Mouse (Mus musculus) limb, embryonic 15.5 days (tissue): Measurements from ENCODE around the gene Mypn. TPM values are rescaled to one million over a fixed set of nuclear protein-coding genes. Genes with fewer than 3 reads are reported as not detected.

Experiments
- ATAC-seq: fragments of 200-750 bp; cut with Nextera tagmentation; 2 replicates; pipeline ENCODE4 v1.8.0; 2017; ENCODE audit warnings: low read depth, moderate TSS enrichment; ENCODE audit not compliant: insufficient number of reproducible peaks, low FRiP score, low TSS enrichment
- H3K27ac ChIP-seq: fragments of 300-500 bp; sonication (generic); 2 replicates; pipeline ENCODE4 v1.5.1; 2015; ENCODE audit warnings: moderate library complexity, mild to moderate bottlenecking, inconsistent platforms
- H3K27me3 ChIP-seq: fragments of 300-500 bp; sonication (generic); 2 replicates; pipeline ENCODE4 v1.6.1; 2015; ENCODE audit warnings: inconsistent platforms
- H3K36me3 ChIP-seq: fragments of 300-500 bp; sonication (generic); 2 replicates; pipeline ENCODE4 v1.6.1; 2015; ENCODE audit warnings: inconsistent platforms
- H3K4me1 ChIP-seq: fragments of 300-500 bp; sonication (generic); 2 replicates; pipeline ENCODE4 v1.6.1; 2015; ENCODE audit warnings: inconsistent platforms
- H3K4me2 ChIP-seq: fragments of 300-500 bp; sonication (generic); 2 replicates; pipeline ENCODE4 v1.6.1; 2015; ENCODE audit warnings: mild to moderate bottlenecking, inconsistent platforms
- H3K4me3 ChIP-seq: fragments of 300-500 bp; sonication (generic); 2 replicates; pipeline ENCODE4 v1.5.1; 2015; ENCODE audit warnings: mild to moderate bottlenecking, inconsistent platforms
- H3K9ac ChIP-seq: fragments of 300-500 bp; sonication (generic); 2 replicates; pipeline ENCODE4 v1.6.1; 2015; ENCODE audit warnings: inconsistent platforms
- H3K9me3 ChIP-seq: fragments of 300-500 bp; sonication (generic); 2 replicates; pipeline ENCODE4 v1.6.1; 2016; ENCODE audit warnings: inconsistent platforms
- WGBS: fragments of 180-500 bp; shearing (Covaris S2); methylation state at CpG from one replicate; pipeline ENCODE4 v1.1.7; 2015; 5-methylcytosine and 5-hydroxymethylcytosine counted together
- polyA plus RNA-seq: library from polyadenylated mRNA; unstranded; fragments of >200 nt; fragmentation: Nextera tagmentation; extraction: Ambion mirVana; gene quantifications from 2 replicates; pipeline ENCODE4 v1.2.1, GENCODE M21; 2015

Gene Mypn
- polyA plus RNA-seq, 1 experiment from 2014 or later, result 2.5 TPM

- Histone ChIP-seq H3K9me3 (no peaks in the 10 kb centered on the region), H3K4me1 (no peaks in the 10 kb centered on the region), H3K27me3 (no peaks in the 10 kb centered on the region), H3K36me3 (no peaks in the 10 kb centered on the region), H3K4me2 (no peak overlapping the region), H3K9ac (no peak overlapping the region), H3K4me3 (no peak overlapping the region), H3K27ac (no peak overlapping the region)
- WGBS, result 84% methylated on average over 13 of the region's 13 CpGs
- no peak for ATAC-seq
These were observed 61.1 kb downstream of the Mypn start for GRCm38 (mm10) chr10:63142660-63143059.

- 71% methylated on average over 6 of the region's 6 CpGs for WGBS
- ATAC-seq, result no peak
- no peak overlapping the region for H3K4me2 ChIP-seq
These were observed 67.3 kb downstream of the Mypn start for GRCm38 (mm10) chr10:63136436-63136835.

GRCm38 (mm10) chr10:63135680-63136079 is 68.1 kb downstream of the Mypn start:
- ATAC-seq, result no peak

More at GRCm38 (mm10) chr10:63136436-63136835, 67.3 kb downstream of the Mypn start:
- Histone ChIP-seq H3K4me1 (no peaks in the 10 kb centered on the region), H3K9ac (no peak overlapping the region), H3K9me3 (no peaks in the 10 kb centered on the region), H3K36me3 (no peaks in the 10 kb centered on the region), H3K4me3 (no peak overlapping the region), H3K27me3 (no peaks in the 10 kb centered on the region), H3K27ac (no peak overlapping the region)

DNA sequence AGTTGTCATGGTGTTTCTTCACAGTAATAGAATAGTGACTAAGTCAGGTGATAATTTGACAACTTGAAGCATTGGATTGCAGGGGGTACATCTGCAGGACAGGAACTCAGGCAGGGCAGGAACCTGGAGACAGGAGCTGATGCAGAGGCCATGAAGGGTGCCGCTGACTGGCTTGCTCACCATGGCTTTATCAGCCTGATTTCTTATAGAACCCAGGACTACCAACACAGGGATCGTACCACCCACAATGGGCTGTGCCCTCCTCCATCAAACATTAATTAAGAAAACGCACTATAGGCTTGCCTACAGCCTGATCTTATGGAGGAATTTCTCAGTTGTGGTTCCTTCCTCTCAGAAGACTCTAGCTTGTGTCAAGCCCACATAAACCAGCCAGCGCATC is 70.4 kb downstream of the Mypn start:
- no peak overlapping the region for H3K4me3 ChIP-seq
- no peak for ATAC-seq
- 90% methylated on average over 4 of the region's 4 CpGs for WGBS
- H3K27me3 ChIP-seq, result no peaks in the 10 kb centered on the region
- no peak overlapping the region for H3K9ac ChIP-seq
- no peaks in the 10 kb centered on the region for H3K36me3 ChIP-seq
- no peaks in the 10 kb centered on the region for H3K4me1 ChIP-seq
- no peak overlapping the region for H3K27ac ChIP-seq
- H3K4me2 ChIP-seq, result no peak overlapping the region
- H3K9me3 ChIP-seq, result no peaks in the 10 kb centered on the region

More at GRCm38 (mm10) chr10:63135680-63136079, 68.1 kb downstream of the Mypn start:
- 58% methylated on average over 12 of the region's 12 CpGs for WGBS
- H3K4me1 ChIP-seq, result no peaks in the 10 kb centered on the region
- no peaks in the 10 kb centered on the region for H3K9me3 ChIP-seq
- no peak overlapping the region for H3K4me3 ChIP-seq
- no peaks in the 10 kb centered on the region for H3K27me3 ChIP-seq
- H3K9ac ChIP-seq, result no peak overlapping the region
- no peak overlapping the region for H3K4me2 ChIP-seq
- H3K27ac ChIP-seq, result no peak overlapping the region
- H3K36me3 ChIP-seq, result no peaks in the 10 kb centered on the region

DNA sequence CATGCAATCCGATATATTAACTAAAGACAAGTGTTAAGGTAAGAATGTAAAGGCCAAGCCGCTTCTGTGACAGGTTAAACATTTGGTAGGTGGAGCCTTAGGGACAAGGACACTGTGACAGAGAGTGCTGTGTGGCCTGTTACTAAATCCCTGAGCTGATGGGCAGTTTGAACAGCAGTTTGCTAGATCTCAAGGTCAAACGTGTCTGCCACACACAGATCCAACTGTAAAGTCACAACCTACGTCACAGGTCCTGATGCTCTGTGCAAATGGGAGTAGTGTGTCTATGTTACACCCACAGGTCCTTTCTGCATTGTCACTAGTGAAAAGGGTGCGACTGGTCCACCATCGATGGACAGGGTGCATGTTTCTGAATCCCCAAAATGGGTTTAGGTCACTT is 71.4 kb downstream of the Mypn start:
- H3K27ac ChIP-seq, result no peak overlapping the region
- no peak for ATAC-seq
- no peaks in the 10 kb centered on the region for H3K36me3 ChIP-seq
- H3K9ac ChIP-seq, result no peak overlapping the region
- no peak overlapping the region for H3K4me2 ChIP-seq
- WGBS, result 83% methylated on average over 6 of the region's 6 CpGs
- H3K9me3 ChIP-seq, result no peaks in the 10 kb centered on the region
- no peaks in the 10 kb centered on the region for H3K4me1 ChIP-seq
- no peaks in the 10 kb centered on the region for H3K27me3 ChIP-seq
- H3K4me3 ChIP-seq, result no peak overlapping the region

DNA sequence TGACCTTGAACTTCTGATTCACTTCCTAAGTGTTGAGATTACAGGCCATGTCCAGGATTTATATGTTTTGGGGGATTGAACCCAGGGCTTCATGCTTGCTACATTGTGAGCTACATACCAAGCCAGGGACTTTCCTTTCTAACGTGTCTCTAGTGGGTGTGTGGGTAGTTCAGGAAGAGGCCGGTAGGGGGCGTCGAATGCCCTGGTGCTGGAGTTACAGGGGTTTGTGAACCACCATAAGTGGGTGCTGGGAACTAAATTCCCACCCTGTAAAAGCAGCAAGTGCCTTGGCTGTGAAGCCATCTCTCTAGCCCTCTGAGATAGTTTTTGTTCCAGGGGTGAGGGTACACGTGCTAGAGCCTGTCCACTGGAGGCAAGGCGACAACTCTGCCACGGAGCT is 73.3 kb downstream of the Mypn start:
- Histone ChIP-seq H3K9me3 (no peaks in the 10 kb centered on the region), H3K27me3 (no peaks in the 10 kb centered on the region), H3K36me3 (no peaks in the 10 kb centered on the region), H3K4me1 (no peaks in the 10 kb centered on the region), H3K4me3 (no peak overlapping the region), H3K4me2 (no peak overlapping the region), H3K27ac (no peak overlapping the region), H3K9ac (no peak overlapping the region)
- ATAC-seq, result no peak
- 70% methylated on average over 7 of the region's 7 CpGs for WGBS

- WGBS, result 65% methylated on average over 7 of the region's 7 CpGs
- no peaks in the 10 kb centered on the region for H3K27me3 ChIP-seq
- ATAC-seq, result no peak
- H3K4me3 ChIP-seq, result no peak overlapping the region
- H3K27ac ChIP-seq, result no peak overlapping the region
- no peak overlapping the region for H3K9ac ChIP-seq
- no peaks in the 10 kb centered on the region for H3K4me1 ChIP-seq
- H3K36me3 ChIP-seq, result no peaks in the 10 kb centered on the region
- no peaks in the 10 kb centered on the region for H3K9me3 ChIP-seq
- H3K4me2 ChIP-seq, result no peak overlapping the region
These were observed 75.5 kb downstream of the Mypn start for GRCm38 (mm10) chr10:63128256-63128655.

DNA sequence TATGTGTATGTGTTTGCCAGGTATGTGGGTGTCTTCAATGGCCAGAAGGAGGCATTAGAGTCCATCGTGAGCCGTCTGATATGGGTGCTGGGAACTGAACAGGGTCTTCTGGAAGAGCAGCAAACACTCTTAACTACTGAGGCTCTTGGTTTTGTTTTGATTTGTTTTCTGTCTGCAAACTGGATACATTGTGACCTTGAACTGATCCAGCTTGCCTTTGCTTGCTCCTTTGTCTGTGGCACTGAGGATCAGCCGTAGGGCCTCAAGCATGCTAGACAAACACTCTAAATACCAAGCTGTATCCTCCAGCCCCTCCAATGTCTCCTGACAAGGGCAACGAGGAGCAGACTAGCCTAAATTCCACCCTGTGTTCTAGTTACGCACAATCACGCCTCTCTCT is 76.6 kb downstream of the Mypn start:
- no peak overlapping the region for H3K4me3 ChIP-seq
- no peak overlapping the region for H3K4me2 ChIP-seq
- no peaks in the 10 kb centered on the region for H3K9me3 ChIP-seq
- H3K4me1 ChIP-seq, result no peaks in the 10 kb centered on the region
- 91% methylated on average over 6 of the region's 6 CpGs for WGBS
- H3K27me3 ChIP-seq, result no peaks in the 10 kb centered on the region
- no peak overlapping the region for H3K27ac ChIP-seq
- H3K36me3 ChIP-seq, result no peaks in the 10 kb centered on the region
- no peak overlapping the region for H3K9ac ChIP-seq
- no peak for ATAC-seq

DNA sequence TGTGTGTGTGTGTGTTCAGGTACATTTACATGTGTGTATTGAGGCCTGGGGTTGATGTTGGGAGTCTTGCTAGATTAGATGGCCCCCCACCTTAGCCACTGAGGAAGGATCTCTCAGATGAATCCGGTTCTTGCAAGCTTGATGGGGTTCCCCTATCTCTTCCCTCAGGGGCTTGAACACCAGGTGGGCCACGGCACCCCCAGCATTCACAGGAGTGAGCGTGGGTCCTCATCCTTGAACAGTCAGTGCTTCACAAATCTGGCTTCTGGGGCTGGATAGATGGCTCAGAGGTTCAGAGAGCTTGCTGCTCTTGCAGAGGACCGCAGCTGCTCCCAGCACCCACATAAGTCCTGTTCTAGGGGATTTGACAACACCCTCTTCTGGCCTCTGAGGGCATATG is 77.6 kb downstream of the Mypn start:
- ATAC-seq, result no peak
- no peaks in the 10 kb centered on the region for H3K27me3 ChIP-seq
- 71% methylated on average over 4 of the region's 4 CpGs for WGBS
- no peaks in the 10 kb centered on the region for H3K4me1 ChIP-seq
- no peak overlapping the region for H3K27ac ChIP-seq
- H3K36me3 ChIP-seq, result no peaks in the 10 kb centered on the region
- H3K9me3 ChIP-seq, result no peaks in the 10 kb centered on the region
- no peak overlapping the region for H3K4me2 ChIP-seq
- no peak overlapping the region for H3K9ac ChIP-seq
- no peak overlapping the region for H3K4me3 ChIP-seq

- Histone ChIP-seq H3K36me3 (no peaks in the 10 kb centered on the region), H3K9me3 (no peaks in the 10 kb centered on the region), H3K4me2 (no peak overlapping the region), H3K9ac (no peak overlapping the region), H3K4me3 (no peak overlapping the region), H3K4me1 (no peaks in the 10 kb centered on the region), H3K27ac (no peak overlapping the region), H3K27me3 (no peaks in the 10 kb centered on the region)
- 34% methylated on average over 11 of the region's 11 CpGs for WGBS
- no peak for ATAC-seq
These were observed 78.4 kb downstream of the Mypn start for GRCm38 (mm10) chr10:63125343-63125742.

GRCm38 (mm10) chr10:63124016-63124415 is 79.7 kb downstream of the Mypn start:
- no peak overlapping the region for H3K27ac ChIP-seq
- no peaks in the 10 kb centered on the region for H3K4me1 ChIP-seq
- H3K27me3 ChIP-seq, result no peaks in the 10 kb centered on the region
- H3K9ac ChIP-seq, result no peak overlapping the region
- H3K36me3 ChIP-seq, result no peaks in the 10 kb centered on the region
- H3K4me2 ChIP-seq, result no peak overlapping the region
- H3K9me3 ChIP-seq, result no peaks in the 10 kb centered on the region
- no peak overlapping the region for H3K4me3 ChIP-seq
- WGBS, result 89% methylated on average over 10 of the region's 10 CpGs
- ATAC-seq, result no peak

GRCm38 (mm10) chr10:63123141-63123540 is 80.6 kb downstream of the Mypn start:
- WGBS, result 76% methylated on average over 8 of the region's 8 CpGs
- Histone ChIP-seq H3K9ac (no peak overlapping the region), H3K36me3 (no peaks in the 10 kb centered on the region), H3K27ac (no peak overlapping the region), H3K4me2 (no peak overlapping the region), H3K27me3 (no peaks in the 10 kb centered on the region), H3K4me3 (no peak overlapping the region), H3K4me1 (no peaks in the 10 kb centered on the region), H3K9me3 (no peaks in the 10 kb centered on the region)
- ATAC-seq, result no peak

- ATAC-seq, result no peak
- no peaks in the 10 kb centered on the region for H3K27me3 ChIP-seq
- no peak overlapping the region for H3K27ac ChIP-seq
- no peak overlapping the region for H3K4me2 ChIP-seq
- H3K9ac ChIP-seq, result no peak overlapping the region
- no peaks in the 10 kb centered on the region for H3K36me3 ChIP-seq
- no peaks in the 10 kb centered on the region for H3K4me1 ChIP-seq
- H3K9me3 ChIP-seq, result no peaks in the 10 kb centered on the region
- no peak overlapping the region for H3K4me3 ChIP-seq
- 33% methylated on average over 8 of the region's 8 CpGs for WGBS
These were observed 81.2 kb downstream of the Mypn start for GRCm38 (mm10) chr10:63122516-63122915.
